Mouse (Mus musculus) midbrain, embryonic 13.5 days (tissue): Measurements from ENCODE around the gene Golga2. TPM values are rescaled to one million over a fixed set of nuclear protein-coding genes. Genes with fewer than 3 reads are reported as not detected.

ENCODE experiments used
- ATAC-seq: fragments of 200-750 bp; cut with Nextera tagmentation; 2 replicates; pipeline ENCODE4 v1.8.0; 2017; ENCODE audit warnings: mild to moderate bottlenecking, moderate TSS enrichment, moderate library complexity
- H3K27ac ChIP-seq: fragments of 300-500 bp; sonication (generic); 2 replicates; pipeline ENCODE4 v1.5.1; 2015; ENCODE audit warnings: inconsistent platforms, mild to moderate bottlenecking, moderate library complexity
- H3K27me3 ChIP-seq: fragments of 300-500 bp; sonication (generic); 2 replicates; pipeline ENCODE4 v1.6.1; 2015; ENCODE audit warnings: mild to moderate bottlenecking, inconsistent platforms
- H3K36me3 ChIP-seq: fragments of 300-500 bp; sonication (generic); 2 replicates; pipeline ENCODE4 v1.6.1; 2015; ENCODE audit warnings: mild to moderate bottlenecking, inconsistent platforms
- H3K4me1 ChIP-seq: fragments of 300-500 bp; sonication (generic); replicated peaks from 2 replicates; pipeline ENCODE4 v1.6.1; 2015; ENCODE audit warnings: inconsistent platforms
- H3K4me2 ChIP-seq: fragments of 300-500 bp; sonication (generic); replicated peaks from 2 replicates; pipeline ENCODE4 v1.6.1; 2015; ENCODE audit warnings: moderate library complexity, mild to moderate bottlenecking, inconsistent platforms
- H3K4me3 ChIP-seq: fragments of 300-500 bp; sonication (generic); replicated peaks from 2 replicates; pipeline ENCODE4 v1.5.1; 2015; ENCODE audit warnings: mild to moderate bottlenecking, inconsistent platforms
- H3K9ac ChIP-seq: fragments of 300-500 bp; sonication (generic); replicated peaks from 2 replicates; pipeline ENCODE4 v1.6.1; 2015; ENCODE audit warnings: mild to moderate bottlenecking, inconsistent platforms
- H3K9me3 ChIP-seq: fragments of 300-500 bp; sonication (generic); 2 replicates; pipeline ENCODE4 v1.6.1; 2016; ENCODE audit warnings: mild to moderate bottlenecking, inconsistent platforms
- WGBS: fragments of 180-500 bp; shearing (Covaris S2); methylation state at CpG from one replicate; pipeline ENCODE4 v1.1.7; 2015; 5-methylcytosine and 5-hydroxymethylcytosine counted together
- polyA plus RNA-seq: library from polyadenylated mRNA; unstranded; fragments of >200 nt; fragmentation: Nextera tagmentation; extraction: Ambion mirVana; gene quantifications from 2 replicates; pipeline ENCODE4 v1.2.1, GENCODE M21; 2015

The Golga2 gene
- polyA plus RNA-seq, 1 experiment from 2014 or later, result 26.7 TPM

- peaks cover 59% of the 10 kb centered on the region for H3K36me3 ChIP-seq
- H3K27me3 ChIP-seq, result peaks cover 36% of the 10 kb centered on the region
- peak overlapping the region; percentile 78 for H3K9ac ChIP-seq
- H3K4me1 ChIP-seq, result peaks cover 26% of the 10 kb centered on the region
- peak overlapping the region; percentile 94 for H3K4me2 ChIP-seq
- 12% methylated on average over 41 of the region's 42 CpGs for WGBS
- no peak overlapping the region; the same call in 1 of the 2 replicates for H3K27ac ChIP-seq
- H3K4me3 ChIP-seq, result peak overlapping the region; percentile 49
- no peak for ATAC-seq
- H3K9me3 ChIP-seq, result no peaks in the 10 kb centered on the region
Observed at GRCm38 (mm10) chr2:32311443-32312317, 24.5 kb downstream of the Golga2 start.

- peaks cover 52% of the 10 kb centered on the region for H3K36me3 ChIP-seq
- H3K4me3 ChIP-seq, result peak overlapping the region; percentile 49
- H3K27ac ChIP-seq, result no peak overlapping the region
- WGBS, result 2% methylated on average over 47 of the region's 56 CpGs
- H3K4me2 ChIP-seq, result peak overlapping the region; percentile 94
- H3K4me1 ChIP-seq, result peaks cover 32% of the 10 kb centered on the region
- peak overlapping the region; percentile 78 for H3K9ac ChIP-seq
- peak; percentile 59 for ATAC-seq
- H3K27me3 ChIP-seq, result peaks cover 36% of the 10 kb centered on the region
- no peaks in the 10 kb centered on the region for H3K9me3 ChIP-seq
Observed at GRCm38 (mm10) chr2:32312318-32312964, 25.3 kb downstream of the Golga2 start.

GRCm38 (mm10) chr2:32314831-32315230, 27.6 kb downstream of the Golga2 start:
- H3K4me2 ChIP-seq, result no peak overlapping the region
- no peak overlapping the region for H3K4me3 ChIP-seq
- H3K9ac ChIP-seq, result no peak overlapping the region
- 93% methylated on average over 14 of the region's 14 CpGs for WGBS
- peaks cover 42% of the 10 kb centered on the region for H3K27me3 ChIP-seq
- no peak overlapping the region for H3K27ac ChIP-seq
- ATAC-seq, result no peak
- H3K36me3 ChIP-seq, result peaks cover 38% of the 10 kb centered on the region
- peaks cover 53% of the 10 kb centered on the region for H3K4me1 ChIP-seq
- H3K9me3 ChIP-seq, result no peaks in the 10 kb centered on the region

GRCm38 (mm10) chr2:32315751-32316150, 28.6 kb downstream of the Golga2 start:
- ATAC-seq, result no peak
- peaks cover 37% of the 10 kb centered on the region for H3K36me3 ChIP-seq
- peaks cover 33% of the 10 kb centered on the region for H3K27me3 ChIP-seq
- H3K4me1 ChIP-seq, result peaks cover 51% of the 10 kb centered on the region
- WGBS, result 10% methylated on average over 8 of the region's 8 CpGs
- H3K4me3 ChIP-seq, result no peak overlapping the region
- no peaks in the 10 kb centered on the region for H3K9me3 ChIP-seq
- H3K9ac ChIP-seq, result no peak overlapping the region
- H3K27ac ChIP-seq, result no peak overlapping the region; the same call in 1 of the 2 replicates
- no peak overlapping the region for H3K4me2 ChIP-seq

- Histone ChIP-seq H3K27me3 (peaks cover 26% of the 10 kb centered on the region), H3K9ac (no peak overlapping the region), H3K9me3 (no peaks in the 10 kb centered on the region), H3K4me2 (no peak overlapping the region), H3K4me3 (no peak overlapping the region), H3K36me3 (peaks cover 34% of the 10 kb centered on the region), H3K4me1 (peaks cover 43% of the 10 kb centered on the region), H3K27ac (no peak overlapping the region)
- WGBS, result 83% methylated on average over 20 of the region's 20 CpGs
- ATAC-seq, result no peak
Observed at GRCm38 (mm10) chr2:32316887-32317656, 29.9 kb downstream of the Golga2 start.

GRCm38 (mm10) chr2:32317791-32318417, 30.7 kb downstream of the Golga2 start:
- H3K4me3 ChIP-seq, result no peak overlapping the region
- 13% methylated on average over 17 of the region's 19 CpGs for WGBS
- peaks cover 44% of the 10 kb centered on the region for H3K4me1 ChIP-seq
- H3K4me2 ChIP-seq, result peak overlapping the region; percentile 38
- no peaks in the 10 kb centered on the region for H3K9me3 ChIP-seq
- ATAC-seq, result peak; percentile 25
- H3K27ac ChIP-seq, result no peak overlapping the region
- peaks cover 26% of the 10 kb centered on the region for H3K27me3 ChIP-seq
- H3K9ac ChIP-seq, result peak overlapping the region; percentile 26; the same call in 1 of the 2 replicates
- H3K36me3 ChIP-seq, result peaks cover 30% of the 10 kb centered on the region

- peaks cover 19% of the 10 kb centered on the region for H3K27me3 ChIP-seq
- peaks cover 23% of the 10 kb centered on the region for H3K36me3 ChIP-seq
- H3K4me1 ChIP-seq, result peaks cover 51% of the 10 kb centered on the region
- H3K9me3 ChIP-seq, result no peaks in the 10 kb centered on the region
- 80% methylated on average over 14 of the region's 14 CpGs for WGBS
- no peak for ATAC-seq
- H3K27ac ChIP-seq, result no peak overlapping the region
- H3K4me2 ChIP-seq, result peak overlapping the region; percentile 38; the same call in 1 of the 2 replicates
- H3K4me3 ChIP-seq, result no peak overlapping the region
- peak overlapping the region; percentile 26; the same call in 1 of the 2 replicates for H3K9ac ChIP-seq
Observed at GRCm38 (mm10) chr2:32318709-32319585, 31.8 kb downstream of the Golga2 start.

- Histone ChIP-seq H3K27ac (no peak overlapping the region; the same call in 1 of the 2 replicates), H3K4me3 (no peak overlapping the region), H3K9me3 (no peaks in the 10 kb centered on the region), H3K9ac (no peak overlapping the region), H3K4me1 (peaks cover 51% of the 10 kb centered on the region), H3K36me3 (peaks cover 18% of the 10 kb centered on the region), H3K27me3 (peaks cover 15% of the 10 kb centered on the region), H3K4me2 (no peak overlapping the region)
- WGBS, result 61% methylated on average over 9 of the region's 9 CpGs
- no peak for ATAC-seq
Observed at GRCm38 (mm10) chr2:32319586-32320580, 32.7 kb downstream of the Golga2 start.

GRCm38 (mm10) chr2:32320721-32321120, 33.5 kb downstream of the Golga2 start:
- Histone ChIP-seq H3K36me3 (peaks cover 11% of the 10 kb centered on the region), H3K9me3 (no peaks in the 10 kb centered on the region), H3K4me1 (peaks cover 49% of the 10 kb centered on the region), H3K4me2 (no peak overlapping the region), H3K27ac (no peak overlapping the region), H3K9ac (no peak overlapping the region), H3K4me3 (no peak overlapping the region), H3K27me3 (peaks cover 9% of the 10 kb centered on the region)
- WGBS, result 72% methylated on average over 11 of the region's 11 CpGs
- no peak for ATAC-seq
